Mouse (Mus musculus): ENCODE data around the gene Aldh9a1. TPM values are rescaled to one million over a fixed set of nuclear protein-coding genes. Genes with fewer than 3 reads are reported as not detected.
A peak's percentile ranks its signal among the peaks of the same experiment; 100 is the strongest.

Gene Aldh9a1
- polyA plus RNA-seq, 1 experiment from 2014 or later, result 77.1 TPM

DNA sequence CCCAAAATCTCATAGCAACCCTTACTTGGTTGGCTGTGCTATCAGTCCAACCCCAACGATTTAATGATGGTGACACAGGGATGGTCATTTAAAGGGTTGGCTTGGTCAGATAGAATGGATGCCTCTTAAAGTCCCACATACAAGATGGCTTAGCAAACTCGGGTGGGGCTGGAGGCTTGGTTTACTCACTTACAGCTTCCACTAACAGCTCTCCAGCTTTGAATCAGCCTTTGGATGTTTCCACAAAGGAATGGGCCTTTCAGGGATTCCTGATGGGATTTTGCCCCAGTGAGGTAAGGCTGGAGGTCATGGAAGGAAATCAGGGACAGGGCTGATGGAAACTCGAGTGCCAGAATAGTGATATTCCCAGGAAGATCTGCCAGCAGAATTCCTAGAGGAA lies 38.0 kb downstream of the Aldh9a1 start:
- Histone ChIP-seq H3K36me3 (no peaks in the 10 kb centered on the region), H3K9ac (no peak overlapping the region), H3K4me3 (replicated peaks) (no peak overlapping the region), H3K4me1 (peaks cover 19% of the 10 kb centered on the region), H3K27ac (no peak overlapping the region), H3K9me3 (no peaks in the 10 kb centered on the region), H3K27me3 (replicated peaks) (no peaks in the 10 kb centered on the region), H3K4me2 (no peak overlapping the region)
- 75% methylated on average over 3 of the region's 3 CpGs for WGBS
- ATAC-seq (ENCODE audit: insufficient read depth, low FRiP score, low read depth), result no peak

DNA sequence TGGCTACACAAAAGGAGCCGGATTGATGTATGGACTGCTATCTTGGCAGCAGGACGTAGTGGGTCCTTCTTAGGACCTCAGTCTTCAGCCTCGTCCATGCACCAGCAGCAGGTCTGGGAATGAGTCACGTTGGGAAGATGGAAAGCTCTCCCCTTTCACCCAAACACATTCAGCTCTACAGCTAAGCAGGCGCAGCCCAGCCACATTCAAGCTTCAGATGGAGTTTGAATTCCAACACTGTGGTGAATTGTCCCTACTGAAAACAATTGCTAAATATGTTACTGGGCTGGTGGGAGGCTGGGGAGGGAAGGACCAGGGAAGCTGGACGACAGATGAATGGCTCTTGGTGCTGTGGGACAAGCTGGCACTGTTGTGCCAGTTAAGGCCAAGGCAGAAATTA lies 38.8 kb downstream of the Aldh9a1 start:
- H3K36me3 ChIP-seq, result no peaks in the 10 kb centered on the region
- no peaks in the 10 kb centered on the region for H3K9me3 ChIP-seq
- H3K4me2 ChIP-seq, result no peak overlapping the region
- ATAC-seq (ENCODE audit: insufficient read depth, low FRiP score, low read depth), result no peak
- H3K9ac ChIP-seq, result no peak overlapping the region
- no peaks in the 10 kb centered on the region for H3K27me3 ChIP-seq (replicated peaks)
- WGBS, result 69% methylated on average over 6 of the region's 6 CpGs
- H3K4me3 ChIP-seq (replicated peaks), result no peak overlapping the region
- peaks cover 14% of the 10 kb centered on the region for H3K4me1 ChIP-seq
- H3K27ac ChIP-seq, result no peak overlapping the region

DNA sequence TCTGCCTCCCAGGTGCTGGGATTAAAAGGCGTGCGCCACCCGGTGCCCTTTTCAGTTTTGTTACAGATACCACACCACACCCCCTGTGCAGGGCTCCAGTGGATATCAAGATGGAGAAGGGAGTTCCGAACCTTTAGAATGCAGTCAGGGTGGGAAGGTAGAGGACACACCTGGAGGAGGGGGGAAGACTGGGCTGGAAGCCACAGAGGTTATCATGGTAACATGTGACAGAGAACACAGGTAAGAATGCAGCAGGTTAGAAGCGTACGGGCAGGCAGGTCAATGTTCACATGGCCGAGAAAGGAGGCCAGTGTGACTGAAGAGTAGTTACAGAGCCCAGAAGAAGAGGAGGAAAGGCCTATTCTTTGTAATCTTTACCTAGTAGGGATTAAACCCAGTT lies 39.8 kb downstream of the Aldh9a1 start:
- no peak for ATAC-seq (ENCODE audit: insufficient read depth, low FRiP score, low read depth)
- peaks cover 14% of the 10 kb centered on the region for H3K4me1 ChIP-seq
- WGBS, result 80% methylated on average over 7 of the region's 7 CpGs
- no peak overlapping the region for H3K4me2 ChIP-seq
- H3K36me3 ChIP-seq, result no peaks in the 10 kb centered on the region
- H3K9me3 ChIP-seq, result no peaks in the 10 kb centered on the region
- no peak overlapping the region for H3K9ac ChIP-seq
- no peaks in the 10 kb centered on the region for H3K27me3 ChIP-seq (replicated peaks)
- no peak overlapping the region for H3K27ac ChIP-seq
- H3K4me3 ChIP-seq (replicated peaks), result no peak overlapping the region

DNA sequence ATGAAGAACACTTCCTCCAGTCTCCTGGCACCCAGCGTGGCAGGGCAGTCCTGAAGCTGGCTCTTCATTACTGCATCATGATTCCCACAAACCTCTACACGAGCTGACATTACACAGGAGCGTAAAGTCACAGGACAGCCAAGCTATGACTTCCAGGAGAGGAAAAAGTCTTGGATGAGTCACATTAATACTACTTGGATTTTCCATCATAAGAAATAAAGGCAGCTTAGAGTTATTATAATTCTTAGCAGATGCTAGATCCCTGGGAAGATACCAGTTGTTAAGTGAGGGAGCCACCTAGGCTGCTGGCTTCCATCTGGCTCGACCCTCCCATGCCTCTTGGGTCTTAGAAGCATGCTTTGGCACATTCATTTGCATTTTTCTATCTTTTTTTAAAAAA lies 40.6 kb downstream of the Aldh9a1 start:
- no peak overlapping the region for H3K9ac ChIP-seq
- no peaks in the 10 kb centered on the region for H3K27me3 ChIP-seq (replicated peaks)
- H3K36me3 ChIP-seq, result no peaks in the 10 kb centered on the region
- H3K27ac ChIP-seq, result no peak overlapping the region
- 70% methylated on average over 4 of the region's 4 CpGs for WGBS
- peaks cover 14% of the 10 kb centered on the region for H3K4me1 ChIP-seq
- no peak overlapping the region for H3K4me2 ChIP-seq
- H3K9me3 ChIP-seq, result no peaks in the 10 kb centered on the region
- no peak overlapping the region for H3K4me3 ChIP-seq (replicated peaks)
- ATAC-seq (ENCODE audit: insufficient read depth, low FRiP score, low read depth), result no peak

DNA sequence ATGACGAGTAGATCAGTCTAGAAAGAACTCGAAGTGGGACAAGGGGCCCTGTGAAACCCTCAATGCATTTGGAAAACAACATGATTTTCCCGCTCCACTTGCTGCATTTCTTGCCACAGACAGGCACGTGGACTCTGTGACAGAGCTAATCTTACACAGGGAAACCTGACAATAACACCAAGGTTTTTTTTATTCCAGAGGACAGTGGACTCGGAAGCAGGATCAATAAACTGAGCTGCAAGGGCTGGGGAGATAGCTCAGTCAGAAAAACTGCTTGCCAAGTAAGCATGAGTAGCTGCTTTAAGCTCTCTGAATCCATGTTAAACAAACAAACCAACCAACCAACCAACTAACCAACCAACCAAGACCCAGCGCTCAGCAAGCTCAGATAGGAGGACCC lies 41.5 kb downstream of the Aldh9a1 start:
- 71% methylated on average over 6 of the region's 6 CpGs for WGBS
- Histone ChIP-seq H3K27ac (no peak overlapping the region), H3K4me2 (peak overlapping the region; percentile 19; the same call in 1 of the 2 replicates), H3K4me1 (peaks cover 14% of the 10 kb centered on the region), H3K4me3 (replicated peaks) (no peak overlapping the region), H3K36me3 (no peaks in the 10 kb centered on the region), H3K9me3 (no peaks in the 10 kb centered on the region), H3K9ac (no peak overlapping the region), H3K27me3 (replicated peaks) (no peaks in the 10 kb centered on the region)
- ATAC-seq (ENCODE audit: insufficient read depth, low FRiP score, low read depth), result no peak

DNA sequence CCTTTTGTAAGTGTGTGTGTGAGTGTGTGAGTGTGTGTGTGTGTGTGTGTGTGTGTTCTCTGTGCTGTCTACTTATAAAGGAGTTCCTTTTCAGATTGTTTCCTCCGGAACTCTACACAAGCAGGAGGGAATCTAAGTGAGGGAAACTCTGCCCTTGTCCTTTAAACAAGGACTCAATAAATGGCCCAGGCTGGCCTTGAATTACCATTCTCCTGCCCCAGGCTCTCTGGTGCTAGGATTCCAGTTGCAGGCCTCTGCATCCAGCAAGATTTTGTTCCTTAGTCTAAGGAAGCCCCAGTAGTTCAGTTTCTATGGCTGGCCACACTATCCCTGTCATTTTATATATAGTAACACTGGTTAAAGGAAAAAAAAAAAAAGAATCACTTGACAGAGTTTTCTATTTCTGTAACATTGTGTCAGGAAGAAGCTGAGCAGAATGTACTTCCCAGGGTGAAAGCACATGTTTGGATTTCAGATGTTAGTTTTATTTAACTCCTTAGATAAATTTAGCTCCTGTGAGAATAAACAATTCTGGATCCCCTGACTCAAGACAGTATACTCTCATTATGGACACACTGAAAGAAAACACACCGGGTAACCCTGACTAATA lies 42.3 kb downstream of the Aldh9a1 start:
- Histone ChIP-seq H3K27me3 (replicated peaks) (no peaks in the 10 kb centered on the region), H3K4me1 (peaks cover 11% of the 10 kb centered on the region), H3K9me3 (no peaks in the 10 kb centered on the region), H3K27ac (peak overlapping the region; percentile 87), H3K36me3 (no peaks in the 10 kb centered on the region), H3K4me3 (replicated peaks) (peak overlapping the region; percentile 65), H3K4me2 (peak overlapping the region; percentile 92), H3K9ac (0 out of 2 replicates have a peak overlapping the region, but pooled peaks have one; percentile 47)
- ATAC-seq (ENCODE audit: insufficient read depth, low FRiP score, low read depth), result no peak
- 20% methylated on average over 2 of the region's 2 CpGs for WGBS

DNA sequence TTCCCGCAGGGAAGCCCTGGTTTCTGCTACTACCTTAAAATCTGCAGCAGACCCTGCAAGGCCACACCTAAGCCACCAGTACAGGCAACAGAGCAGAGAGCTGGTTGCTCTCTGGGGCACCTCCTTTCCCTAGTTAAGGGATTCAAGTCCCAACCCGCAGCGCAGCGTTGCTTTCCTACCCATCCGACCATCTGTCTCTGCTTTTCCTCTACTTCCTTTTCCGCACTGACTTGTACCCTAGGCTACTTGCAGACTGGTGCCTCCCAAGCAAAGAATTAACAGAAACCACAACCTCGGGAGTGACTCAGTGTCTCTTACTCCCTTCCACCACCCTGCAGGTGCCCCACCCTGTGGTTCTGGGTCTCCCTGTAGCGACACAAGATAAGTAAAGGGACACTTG lies 42.9 kb downstream of the Aldh9a1 start:
- WGBS, result 15% methylated on average over 8 of the region's 8 CpGs
- Histone ChIP-seq H3K9me3 (no peaks in the 10 kb centered on the region), H3K4me3 (replicated peaks) (peak overlapping the region; percentile 65), H3K4me2 (peak overlapping the region; percentile 92), H3K9ac (peak overlapping the region; percentile 47; the same call in 1 of the 2 replicates), H3K27me3 (replicated peaks) (no peaks in the 10 kb centered on the region), H3K36me3 (no peaks in the 10 kb centered on the region), H3K4me1 (peaks cover 8% of the 10 kb centered on the region; the same call in 1 of the 2 replicates), H3K27ac (peak overlapping the region; percentile 87)
- ATAC-seq (ENCODE audit: insufficient read depth, low FRiP score, low read depth), result peak; percentile 53; the same call in 1 of the 2 replicates

DNA sequence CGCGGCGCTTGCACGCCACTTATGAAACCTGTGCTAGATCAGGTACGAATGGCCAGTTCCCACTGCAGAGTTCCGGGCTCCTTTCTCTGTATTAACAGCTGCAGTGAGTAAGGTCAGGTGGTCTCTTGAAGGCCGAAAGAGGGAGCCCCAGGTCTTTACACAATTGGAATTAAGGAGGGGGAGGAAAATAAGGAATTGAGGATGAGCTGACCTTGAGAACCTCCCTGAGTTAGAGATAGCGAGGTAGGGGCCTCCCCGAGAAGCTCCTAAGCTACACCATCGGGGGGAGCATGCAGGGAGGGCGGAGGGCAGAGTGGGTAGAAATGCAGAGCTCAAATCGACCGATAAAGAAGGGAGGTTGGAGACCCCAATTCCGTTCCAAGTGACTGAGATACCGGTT lies 43.5 kb downstream of the Aldh9a1 start:
- no peaks in the 10 kb centered on the region for H3K9me3 ChIP-seq
- under 1% methylated on average over 15 of the region's 15 CpGs for WGBS
- H3K4me1 ChIP-seq, result peaks cover 8% of the 10 kb centered on the region; the same call in 1 of the 2 replicates
- peak overlapping the region; percentile 65 for H3K4me3 ChIP-seq (replicated peaks)
- H3K9ac ChIP-seq, result peak overlapping the region; percentile 47; the same call in 1 of the 2 replicates
- peak; percentile 10 for ATAC-seq (ENCODE audit: insufficient read depth, low FRiP score, low read depth)
- H3K27ac ChIP-seq, result peak overlapping the region; percentile 87
- H3K4me2 ChIP-seq, result peak overlapping the region; percentile 92
- no peaks in the 10 kb centered on the region for H3K36me3 ChIP-seq
- H3K27me3 ChIP-seq (replicated peaks), result no peaks in the 10 kb centered on the region

DNA sequence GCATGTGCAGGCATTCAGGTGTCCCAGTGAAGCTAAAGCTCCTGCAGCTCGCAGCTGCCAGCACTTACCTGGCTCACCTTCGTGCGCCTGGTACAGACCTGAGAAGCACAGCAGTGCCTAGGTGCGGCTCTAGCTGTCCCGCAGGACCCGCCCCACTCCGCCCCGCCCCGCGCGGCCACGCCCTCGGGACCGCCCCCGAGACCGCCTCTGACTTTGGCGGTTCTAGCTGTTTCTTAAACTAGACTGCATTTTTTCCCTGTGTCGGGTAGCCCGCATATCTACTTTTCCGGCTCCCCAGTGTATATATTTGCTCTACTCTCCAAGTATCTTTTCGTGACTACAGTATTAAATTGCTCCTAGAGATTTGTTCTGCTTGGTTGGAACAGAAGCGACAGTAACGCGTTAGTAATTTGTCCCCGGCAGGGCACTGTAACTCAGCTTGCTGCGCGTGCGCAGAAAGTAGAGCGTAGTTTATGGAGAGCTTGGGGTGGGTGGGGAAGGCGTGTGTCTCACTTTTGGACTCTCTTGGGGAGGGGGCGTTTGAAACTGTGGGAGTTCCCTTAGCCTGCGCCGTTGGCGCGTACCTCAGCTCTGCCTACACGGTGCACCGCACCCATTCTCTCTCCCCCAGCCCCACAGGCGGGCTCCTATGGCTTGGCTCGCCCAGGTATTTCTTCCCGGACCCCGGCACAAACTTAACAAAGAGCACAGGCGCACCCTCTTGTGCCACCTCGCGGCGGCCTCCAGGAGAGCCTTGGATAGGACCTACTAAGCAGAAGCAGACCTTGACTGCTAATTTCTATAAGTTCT lies 44.1 kb downstream of the Aldh9a1 start, which contains the start of gene Mgst3:
Mgst3 (minus strand) TSS at position 159 of the 810 bp plus-strand sequence.
- peak within 1 kb of the TSS; percentile 87 for H3K27ac ChIP-seq
- H3K4me1 ChIP-seq, result peaks cover 8% of the 10 kb centered on the region; the same call in 1 of the 2 replicates
- H3K9ac ChIP-seq, result peak within 1 kb of the TSS; percentile 80
- H3K4me3 ChIP-seq (replicated peaks), result peak within 1 kb of the TSS; percentile 65
- WGBS, result under 1% methylated on average over 45 of the region's 45 CpGs
- peak within 1 kb of the TSS; percentile 92 for H3K4me2 ChIP-seq
- H3K27me3 ChIP-seq (replicated peaks), result no peaks in the 10 kb centered on the region
- H3K36me3 ChIP-seq, result no peaks in the 10 kb centered on the region
- no peaks in the 10 kb centered on the region for H3K9me3 ChIP-seq
- ATAC-seq (ENCODE audit: insufficient read depth, low FRiP score, low read depth), result peak; percentile 92

DNA sequence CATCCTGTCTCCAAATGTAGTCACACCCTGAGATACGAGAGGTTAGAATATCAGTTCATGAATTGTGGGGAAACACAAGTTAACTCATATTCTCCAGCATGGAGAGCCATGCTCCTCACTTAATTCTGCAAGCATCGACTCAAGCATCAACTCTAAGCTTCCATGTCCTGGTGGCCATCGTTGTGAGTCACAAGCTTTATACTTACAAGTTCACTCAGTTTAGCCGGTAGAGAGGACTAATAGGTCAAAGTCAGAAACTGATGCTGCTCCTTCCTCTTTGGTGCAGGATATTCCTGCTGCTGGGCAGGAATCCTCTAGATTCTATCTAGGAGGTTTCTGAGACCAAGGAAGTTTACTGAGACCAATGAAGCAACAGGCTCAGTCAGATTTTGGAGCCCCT lies 55.4 kb downstream of the Aldh9a1 start:
- Histone ChIP-seq H3K4me3 (replicated peaks) (no peak overlapping the region), H3K9me3 (no peaks in the 10 kb centered on the region), H3K27ac (no peak overlapping the region), H3K27me3 (replicated peaks) (no peaks in the 10 kb centered on the region; the same call in 1 of the 2 replicates), H3K36me3 (no peaks in the 10 kb centered on the region), H3K9ac (no peak overlapping the region), H3K4me1 (no peaks in the 10 kb centered on the region), H3K4me2 (no peak overlapping the region)
- WGBS, result 82% methylated on average over 4 of the region's 4 CpGs
- ATAC-seq (ENCODE audit: insufficient read depth, low FRiP score, low read depth), result no peak

DNA sequence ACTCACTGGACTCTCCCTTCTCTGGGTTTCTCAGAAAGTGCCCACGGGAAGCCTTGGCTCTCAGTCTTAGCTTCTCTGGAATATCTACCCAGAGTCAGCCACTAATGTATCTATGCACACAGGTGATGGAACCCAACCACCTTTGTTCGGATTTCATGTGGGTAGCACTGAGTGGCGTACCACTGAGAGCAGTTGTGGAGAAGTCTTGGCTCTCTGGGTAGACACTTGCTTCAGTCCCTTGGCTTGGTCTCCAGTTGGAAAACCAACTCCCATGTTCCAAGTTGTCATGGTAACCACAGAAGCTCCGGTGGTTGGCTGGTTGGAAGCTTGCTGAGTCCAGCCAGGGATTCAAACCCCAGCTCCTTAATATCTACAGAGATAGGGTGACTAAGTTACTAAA lies 59.8 kb downstream of the Aldh9a1 start:
- ATAC-seq (ENCODE audit: insufficient read depth, low FRiP score, low read depth), result no peak
- no peaks in the 10 kb centered on the region for H3K9me3 ChIP-seq
- H3K27ac ChIP-seq, result no peak overlapping the region
- no peak overlapping the region for H3K4me2 ChIP-seq
- no peaks in the 10 kb centered on the region for H3K36me3 ChIP-seq
- H3K4me1 ChIP-seq, result no peaks in the 10 kb centered on the region
- H3K4me3 ChIP-seq (replicated peaks), result no peak overlapping the region
- no peak overlapping the region for H3K9ac ChIP-seq
- WGBS, result 75% methylated on average over 4 of the region's 4 CpGs
- no peaks in the 10 kb centered on the region; the same call in 1 of the 2 replicates for H3K27me3 ChIP-seq (replicated peaks)
